Mouse (Mus musculus) erythroid progenitor cell, adult 5-6 weeks (primary cell): ENCODE data around the gene Ube2o. TPM values are rescaled to one million over a fixed set of nuclear protein-coding genes. Genes with fewer than 3 reads are reported as not detected.
A peak's percentile ranks its signal among the peaks of the same experiment; 100 is the strongest.

Experiments used
- ATAC-seq: replicated peaks from 2 replicates; pipeline ENCODE4 v1.8.0; 2016; ENCODE audit warnings: moderate number of reproducible peaks, mild to moderate bottlenecking, moderate TSS enrichment, inconsistent platforms; ENCODE audit not compliant: poor library complexity, low FRiP score, severe bottlenecking
- total RNA-seq, 2 experiments: library from RNA; stranded (forward) in 1 of 2; stranded (reverse) in 1 of 2; fragments of 150-400 nt in 1 of 2; fragments of 186-747, 209-891 nt in 1 of 2; gene quantifications; 2 replicates each; pipeline versions ENCODE4 v1.2.3 to v1.2.4; 2015 to 2017; ENCODE audit warnings: low replicate concordance in 2 of 2

The Ube2o gene
- total RNA-seq, 2 experiments from 2014 or later = 126 to 136 TPM

- ATAC-seq = no peak
Observed at GRCm38 (mm10) chr11:116523699-116524189, 57.5 kb downstream of the Ube2o start.

DNA sequence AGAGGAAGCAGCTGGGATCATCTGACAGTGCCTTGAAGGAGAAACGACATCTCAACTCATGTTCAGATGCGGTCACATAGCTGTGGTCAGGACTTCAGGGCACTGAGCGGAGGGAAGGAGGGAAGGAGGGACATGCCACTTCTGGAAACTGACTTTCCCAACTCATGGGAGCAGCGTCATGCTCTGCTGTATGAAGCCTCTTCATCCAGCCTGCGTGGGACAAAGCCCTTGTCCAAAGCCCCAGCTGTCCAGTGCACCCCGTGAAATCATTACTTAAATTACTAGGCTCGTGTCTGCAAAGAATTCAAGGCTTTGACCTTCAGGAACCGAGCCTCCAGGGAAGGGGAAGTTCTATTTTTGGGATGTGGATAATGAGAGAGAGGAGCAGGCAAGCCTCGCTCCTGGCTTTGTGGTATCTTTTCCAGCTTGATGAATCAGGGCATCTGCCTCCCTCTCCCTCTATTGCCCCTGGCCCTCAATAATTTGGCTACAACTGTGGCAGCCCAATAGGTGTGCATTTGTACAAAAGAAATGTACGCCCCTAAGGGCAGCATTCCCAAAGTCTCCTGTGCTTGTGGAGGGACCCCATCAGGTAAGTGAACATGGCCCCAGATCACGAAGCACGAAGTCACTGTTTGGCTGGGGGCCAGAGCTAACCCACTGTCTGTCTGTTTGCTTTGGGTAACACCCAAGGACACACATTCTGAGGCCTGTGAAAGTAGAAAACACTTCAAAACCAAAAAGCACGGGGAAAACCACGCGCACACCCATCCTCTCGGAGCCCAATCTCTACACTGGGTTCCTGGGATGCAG is 58.2 kb downstream of the Ube2o start:
- ATAC-seq = no peak

- ATAC-seq = no peak
Observed at GRCm38 (mm10) chr11:116522046-116522445, 59.2 kb downstream of the Ube2o start.

- peak; percentile 94 for ATAC-seq
Observed at GRCm38 (mm10) chr11:116521143-116521542, 60.1 kb downstream of the Ube2o start.

DNA sequence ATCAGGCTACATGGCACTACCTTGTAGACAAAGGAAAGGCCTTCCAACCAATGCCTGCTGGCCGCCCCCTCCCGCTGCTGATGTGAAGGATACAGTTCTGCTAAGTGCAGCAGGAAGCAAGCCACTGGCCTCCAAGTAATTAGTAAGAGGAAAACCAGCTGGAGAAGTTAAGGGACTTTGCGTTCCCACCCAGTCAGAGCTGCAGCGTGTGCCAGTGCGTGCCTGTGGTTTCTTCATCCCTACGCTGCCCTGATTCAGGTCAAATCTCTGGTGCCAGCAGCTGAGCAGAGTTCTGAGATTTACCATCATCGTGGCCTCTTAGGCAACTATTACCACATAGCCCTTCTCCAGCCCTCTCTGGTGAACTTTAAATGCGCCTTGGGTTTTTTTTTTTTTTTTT is 62.8 kb downstream of the Ube2o start:
- ATAC-seq = no peak

- ATAC-seq = no peak
Observed at GRCm38 (mm10) chr11:116515330-116516020, 65.8 kb downstream of the Ube2o start.

DNA sequence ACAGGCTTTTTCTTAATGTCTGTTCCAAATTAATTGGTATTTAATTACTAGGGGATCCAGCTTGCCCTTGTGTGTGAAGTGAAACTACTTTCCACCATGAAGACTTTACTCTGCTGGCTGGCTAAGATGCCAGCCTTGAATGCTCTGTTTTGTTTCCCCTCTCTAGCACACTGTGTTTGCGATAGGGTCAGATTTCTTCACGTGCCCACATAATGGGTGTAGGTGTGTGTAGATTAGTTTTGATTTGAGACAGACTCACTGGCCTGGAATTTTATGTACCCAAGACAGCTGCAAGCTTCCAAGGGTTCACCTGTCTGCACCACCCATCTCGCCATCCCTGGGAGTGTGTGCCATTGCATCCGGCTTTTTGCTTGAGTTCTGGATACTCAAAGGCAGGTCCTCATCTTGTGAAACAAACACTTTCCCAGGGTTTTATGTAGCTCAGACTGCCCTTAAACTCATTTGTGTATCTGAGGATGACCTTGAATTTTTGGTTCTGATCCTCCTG is 67.7 kb downstream of the Ube2o start:
- ATAC-seq = no peak

- ATAC-seq = no peak
Observed at GRCm38 (mm10) chr11:116512987-116513386, 68.3 kb downstream of the Ube2o start.

GRCm38 (mm10) chr11:116512154-116512553 is 69.1 kb downstream of the Ube2o start:
- ATAC-seq = no peak

DNA sequence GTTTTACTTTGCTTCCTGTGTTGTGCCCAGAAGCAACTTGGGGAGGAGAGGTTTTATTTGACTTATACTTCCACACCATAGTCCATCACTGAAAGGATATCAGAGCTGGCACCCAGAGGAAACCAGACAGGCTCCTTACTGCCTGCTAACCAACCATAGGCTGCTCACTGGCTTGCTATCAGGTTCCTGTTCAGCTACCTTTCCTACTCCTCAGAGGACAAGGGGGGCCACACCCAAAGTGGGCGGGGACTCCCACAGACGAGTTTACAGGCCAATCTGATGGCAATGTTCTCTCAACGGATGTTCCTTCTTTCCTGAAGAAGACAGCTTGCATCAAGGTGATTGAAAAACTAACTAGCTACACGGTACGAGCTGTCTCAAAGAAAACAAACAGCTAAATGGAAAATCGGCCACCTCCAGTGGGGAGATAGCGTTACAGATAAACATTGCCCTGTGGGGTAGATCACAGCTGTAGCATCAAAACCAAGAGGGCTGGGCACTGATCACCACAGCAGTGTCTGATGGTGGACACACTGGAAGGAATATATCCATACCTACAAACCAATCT is 69.9 kb downstream of the Ube2o start:
- ATAC-seq = peak; percentile 79

GRCm38 (mm10) chr11:116508689-116509088 is 72.6 kb downstream of the Ube2o start:
- ATAC-seq = no peak

GRCm38 (mm10) chr11:116506151-116506875 is 74.9 kb downstream of the Ube2o start:
- peak; percentile 84 for ATAC-seq

DNA sequence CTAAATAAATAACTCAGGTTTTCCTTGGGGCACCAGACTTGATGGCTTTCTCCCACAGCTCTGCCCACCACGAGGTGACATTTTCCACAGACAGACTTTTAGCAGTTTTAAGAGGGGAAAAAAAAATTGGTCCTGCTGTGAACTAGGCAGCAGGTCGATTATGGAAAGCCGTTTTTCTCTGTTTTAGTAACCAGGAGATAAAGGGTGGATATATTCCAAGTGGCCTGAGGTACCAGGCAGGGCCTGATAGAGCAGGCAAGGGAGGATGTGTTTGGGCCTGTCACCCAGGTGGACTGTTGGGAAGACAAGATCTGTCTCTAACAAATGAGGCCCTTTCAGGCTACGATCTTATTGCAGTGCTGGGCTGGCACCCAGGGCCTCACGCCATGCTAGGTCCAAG is 75.7 kb downstream of the Ube2o start:
- peak; percentile 61 for ATAC-seq

DNA sequence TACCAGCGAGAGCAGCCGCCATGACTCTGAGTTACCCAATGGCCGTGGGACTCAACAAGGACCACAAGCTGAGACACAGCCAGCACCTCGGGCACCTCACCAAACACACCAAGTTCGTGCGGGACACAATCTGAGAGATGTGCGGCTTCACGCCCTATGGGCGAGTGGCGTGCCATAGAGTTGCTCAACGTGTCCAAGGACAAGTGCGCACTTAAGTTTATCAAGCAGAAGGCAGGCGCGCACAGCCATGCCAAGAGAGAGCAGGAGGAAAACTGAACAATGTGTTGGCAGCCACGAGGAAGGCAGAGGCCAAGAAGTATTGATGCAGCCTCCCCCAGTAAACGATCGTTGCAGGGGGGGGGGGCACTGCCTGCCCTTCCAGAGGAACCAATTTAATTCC is 76.7 kb downstream of the Ube2o start:
- no peak for ATAC-seq

GRCm38 (mm10) chr11:116501005-116501746 is 80.1 kb downstream of the Ube2o start:
- ATAC-seq = peak; percentile 69

GRCm38 (mm10) chr11:116499018-116499417 is 82.2 kb downstream of the Ube2o start:
- ATAC-seq = no peak

DNA sequence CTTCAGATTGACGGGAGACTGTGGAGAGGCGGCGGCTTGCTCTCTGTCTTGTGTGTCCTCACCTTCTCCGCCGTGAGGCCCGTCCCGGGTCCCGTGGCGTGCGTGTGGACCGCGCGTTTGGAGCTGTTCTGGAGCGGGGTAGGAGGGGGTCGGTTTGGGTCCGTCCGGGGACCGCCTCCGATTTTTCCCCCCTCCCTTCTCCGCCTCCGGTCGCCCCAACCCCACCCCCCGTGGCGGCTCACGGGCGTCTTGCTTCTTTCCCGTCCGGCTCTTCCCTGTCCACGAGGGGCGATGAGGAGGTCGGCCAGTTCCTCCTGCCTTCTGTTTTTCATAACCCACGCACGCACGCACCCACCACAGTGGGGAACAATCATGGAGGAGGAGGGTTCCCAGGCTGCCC is 82.7 kb downstream of the Ube2o start:
- ATAC-seq = no peak

GRCm38 (mm10) chr11:116497313-116497712 is 83.9 kb downstream of the Ube2o start:
- no peak for ATAC-seq

DNA sequence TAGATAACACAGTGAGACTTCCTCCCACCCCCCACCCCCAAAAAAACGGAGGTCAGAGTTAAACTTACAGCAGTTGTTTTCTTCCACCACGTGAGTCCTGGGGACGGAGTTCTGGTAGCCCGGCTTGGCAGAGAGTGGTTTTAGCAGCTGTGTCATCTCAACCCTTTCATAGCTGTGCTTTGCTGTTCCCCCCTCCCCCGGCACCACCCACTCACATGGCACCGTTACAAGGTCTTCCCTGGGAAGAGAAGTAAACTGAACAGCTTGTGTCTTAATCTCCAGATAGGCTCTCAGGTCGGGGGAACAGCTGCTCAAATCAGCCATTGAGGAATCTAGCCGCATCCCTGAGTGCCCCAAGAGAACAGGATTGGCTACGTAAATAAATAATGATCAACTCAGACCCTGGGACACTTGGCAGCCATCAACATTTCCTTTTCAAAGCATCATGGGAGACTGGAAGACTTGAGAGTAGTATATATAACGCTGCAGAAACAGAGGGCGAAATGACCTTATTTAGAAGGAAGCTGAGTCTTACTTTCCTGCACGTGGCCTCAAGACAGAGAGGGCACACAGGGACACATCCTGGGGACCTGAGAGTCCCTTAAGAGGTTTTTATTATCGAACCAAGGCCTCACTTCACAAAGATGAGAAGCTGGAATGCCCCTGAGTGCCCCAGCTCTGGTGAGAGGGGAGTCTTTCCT is 86.6 kb downstream of the Ube2o start:
- no peak for ATAC-seq
